12 mouse cellular contexts compared by ENCODE assay signal in the genomic region with DNA sequence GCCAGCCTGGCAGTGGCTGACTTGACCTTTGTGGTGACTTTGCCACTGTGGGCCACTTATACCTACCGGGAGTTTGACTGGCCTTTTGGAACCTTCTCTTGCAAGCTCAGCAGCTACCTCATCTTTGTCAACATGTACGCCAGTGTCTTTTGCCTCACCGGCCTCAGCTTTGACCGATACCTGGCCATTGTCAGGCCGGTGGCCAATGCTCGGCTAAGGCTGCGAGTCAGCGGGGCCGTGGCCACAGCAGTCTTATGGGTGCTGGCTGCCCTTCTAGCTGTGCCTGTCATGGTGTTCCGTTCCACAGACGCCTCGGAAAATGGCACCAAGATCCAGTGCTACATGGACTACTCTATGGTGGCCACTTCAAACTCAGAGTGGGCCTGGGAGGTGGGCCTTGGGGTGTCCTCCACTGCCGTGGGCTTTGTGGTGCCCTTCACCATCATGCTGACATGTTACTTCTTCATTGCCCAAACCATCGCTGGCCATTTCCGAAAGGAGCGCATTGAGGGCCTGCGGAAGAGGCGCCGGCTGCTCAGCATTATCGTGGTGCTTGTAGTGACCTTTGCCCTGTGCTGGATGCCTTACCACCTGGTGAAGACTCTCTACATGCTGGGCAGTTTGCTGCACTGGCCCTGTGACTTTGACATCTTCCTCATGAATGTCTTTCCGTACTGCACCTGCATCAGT. TPM values are rescaled to one million over a fixed set of nuclear protein-coding genes. Genes with fewer than 3 reads are reported as not detected.
DNase-seq lines count a peak whose midpoint lies in the region; ATAC-seq and TF ChIP-seq lines count a peak whose summit lies in the region.
"Had no signal": no experiment of that assay in that cellular context is flagged by ENCODE, and none has a peak within 500 bp of the region (broad histone marks: within the 10 kb centered on the region; RNA-seq: fewer than 3 reads in every experiment).

No protein-coding gene starts in this region.

- no peak overlapping the region for H3K4me2 ChIP-seq in heart, embryonic 16.5 days (ENCODE audit: low read depth, low read length)
- H3K4me2 ChIP-seq in midbrain, embryonic 12.5 days (replicated peaks) = no peak overlapping the region
- no peak overlapping the region for H3K4me2 ChIP-seq in midbrain, embryonic 14.5 days (ENCODE audit: low read length)
- H3K4me2 ChIP-seq in limb, embryonic 14.5 days (replicated peaks; ENCODE audit: low read depth, low read length, severe bottlenecking) = no peak overlapping the region
- H3K4me2 ChIP-seq: heart, embryonic 12.5 days had no signal

- H3K9ac ChIP-seq in heart, embryonic 16.5 days (ENCODE audit: low read length) = peak overlapping the region; percentile 0
- no peak overlapping the region for H3K9ac ChIP-seq in midbrain, embryonic 12.5 days (replicated peaks)
- no peak overlapping the region for H3K9ac ChIP-seq in midbrain, embryonic 14.5 days (replicated peaks; ENCODE audit: low read length)
- no peak overlapping the region for H3K9ac ChIP-seq in limb, embryonic 14.5 days (ENCODE audit: low read depth, low read length, severe bottlenecking)
- H3K9ac ChIP-seq: heart, embryonic 12.5 days had no signal

- no peak for TF ChIP-seq POLR2A in limb, embryonic 14.5 days (IDR thresholded peaks at IDR 0.05; ENCODE audit: borderline replicate concordance, extremely low read depth, insufficient read depth, insufficient read length)

- H3K4me1 ChIP-seq in heart, embryonic 16.5 days (ENCODE audit: control insufficient read depth, insufficient read depth, low read length) = peaks cover 7% of the 10 kb centered on the region
- no peaks in the 10 kb centered on the region for H3K4me1 ChIP-seq in midbrain, embryonic 12.5 days
- H3K4me1 ChIP-seq in midbrain, embryonic 14.5 days (ENCODE audit: control insufficient read depth, insufficient read depth, low read length) = no peaks in the 10 kb centered on the region
- H3K4me1 ChIP-seq in limb, embryonic 14.5 days (ENCODE audit: control insufficient read depth, insufficient read depth, low read length) = no peaks in the 10 kb centered on the region

- H3K9me3 ChIP-seq in heart, embryonic 16.5 days (replicated peaks; ENCODE audit: control insufficient read depth, low read length) = no peaks in the 10 kb centered on the region
- H3K9me3 ChIP-seq in midbrain, embryonic 12.5 days = no peaks in the 10 kb centered on the region
- no peaks in the 10 kb centered on the region for H3K9me3 ChIP-seq in midbrain, embryonic 14.5 days (ENCODE audit: control insufficient read depth, low read length)
- no peaks in the 10 kb centered on the region for H3K9me3 ChIP-seq in limb, embryonic 14.5 days (ENCODE audit: control insufficient read depth, low read length)
- H3K9me3 ChIP-seq: heart, embryonic 12.5 days had no signal

- H3K27me3 ChIP-seq in heart, embryonic 16.5 days (ENCODE audit: control insufficient read depth, insufficient read depth, low read length) = no peaks in the 10 kb centered on the region
- peaks cover 5% of the 10 kb centered on the region; the same call in 1 of the 2 replicates for H3K27me3 ChIP-seq in midbrain, embryonic 12.5 days
- no peaks in the 10 kb centered on the region for H3K27me3 ChIP-seq in midbrain, embryonic 14.5 days (ENCODE audit: control insufficient read depth, insufficient read depth, low read length)
- H3K27me3 ChIP-seq in limb, embryonic 14.5 days (ENCODE audit: control insufficient read depth, insufficient read depth, low read length) = no peaks in the 10 kb centered on the region

- 60% methylated on average over 21 of the region's 21 CpGs for WGBS in heart, embryonic 16.5 days
- WGBS in midbrain, embryonic 12.5 days = 85% methylated on average over 21 of the region's 21 CpGs
- 89% methylated on average over 21 of the region's 21 CpGs for WGBS in midbrain, embryonic 14.5 days
- WGBS in limb, embryonic 14.5 days = 79% methylated on average over 21 of the region's 21 CpGs

- peak overlapping the region; percentile 50; the same call in 1 of the 2 replicates for H3K27ac ChIP-seq in heart, embryonic 16.5 days (ENCODE audit: low read length)
- H3K27ac ChIP-seq in midbrain, embryonic 12.5 days (replicated peaks) = no peak overlapping the region
- H3K27ac ChIP-seq in midbrain, embryonic 14.5 days (replicated peaks; ENCODE audit: low read depth, low read length) = no peak overlapping the region
- no peak overlapping the region for H3K27ac ChIP-seq in limb, embryonic 14.5 days (replicated peaks; ENCODE audit: low read depth, low read length)
- no peak overlapping the region for H3K27ac ChIP-seq in layer of hippocampus, adult 2 months

- ATAC-seq in heart, embryonic 16.5 days (replicated peaks; ENCODE audit: extremely low read depth, insufficient read depth, low FRiP score) = no peak
- ATAC-seq in midbrain, embryonic 12.5 days (ENCODE audit: low FRiP score, low read depth) = no peak
- ATAC-seq in midbrain, embryonic 14.5 days (ENCODE audit: low FRiP score, low TSS enrichment) = no peak
- no peak for ATAC-seq in limb, embryonic 14.5 days (ENCODE audit: low FRiP score, low read depth)
- no peak for ATAC-seq in erythroblast, adult 5-6 weeks (replicated peaks; ENCODE audit: low FRiP score, poor library complexity, severe bottlenecking)

- TF ChIP-seq CTCF in layer of hippocampus, adult 2 months (conservative IDR thresholded peaks at IDR 0.05) = no peak

- no peak for DNase-seq in heart, postnatal 14 days
- DNase-seq in midbrain, embryonic 14.5 days = no peak
- DNase-seq in limb, embryonic 14.5 days (ENCODE audit: low spot score) = no peak
- no peak for DNase-seq in layer of hippocampus, adult 2 months (ENCODE audit: low spot score in 2 of 2)
- no peak for DNase-seq in thymus, postnatal 14 days
- DNase-seq: cerebellum, adult 11 months; layer of hippocampus, postnatal 36 days had no signal

- intact Hi-C loops in heart, postnatal 14 days (cut with DNase I) = loop anchor here (5.0 kb wide), 1 partner anchor 35 kb away; no protein-coding TSS in a partner anchor

- H3K36me3 ChIP-seq in heart, embryonic 16.5 days (ENCODE audit: control insufficient read depth, insufficient read depth) = no peaks in the 10 kb centered on the region
- no peaks in the 10 kb centered on the region for H3K36me3 ChIP-seq in midbrain, embryonic 12.5 days
- no peaks in the 10 kb centered on the region for H3K36me3 ChIP-seq in midbrain, embryonic 14.5 days (ENCODE audit: control insufficient read depth, insufficient read depth, low read length)
- H3K36me3 ChIP-seq in limb, embryonic 14.5 days (ENCODE audit: control insufficient read depth, insufficient read depth, low read length) = no peaks in the 10 kb centered on the region
- H3K36me3 ChIP-seq: heart, embryonic 12.5 days had no signal

- H3K4me3 ChIP-seq in heart, embryonic 16.5 days (ENCODE audit: low read length) = peak overlapping the region; percentile 42
- 0 out of 2 replicates have a peak overlapping the region, but pooled peaks have one; percentile 5 for H3K4me3 ChIP-seq in midbrain, embryonic 12.5 days
- H3K4me3 ChIP-seq in midbrain, embryonic 14.5 days (replicated peaks; ENCODE audit: low read depth, low read length) = no peak overlapping the region
- peak overlapping the region; percentile 8; the same call in 1 of the 2 replicates for H3K4me3 ChIP-seq in limb, embryonic 14.5 days (replicated peaks; ENCODE audit: low read length)
- no peak overlapping the region for H3K4me3 ChIP-seq in layer of hippocampus, adult 2 months
- H3K4me3 ChIP-seq: heart, embryonic 12.5 days had no signal

RNA-seq across cellular contexts. Expression of a gene that starts 1.0 kb away (rescaled TPM):
- polyA plus RNA-seq in heart, embryonic 16.5 days (2015; fragmentation: Nextera tagmentation; extraction: Ambion mirVana) = 42.9 and 53.3 TPM in 2 replicates
- 100 to 1,000 TPM in 1 of 2 experiments, 10 to 100 TPM in 1; 93.4 to 104 TPM for total RNA-seq in heart, postnatal 14 days (2021)
- 32.9 and 33.8 TPM in 2 replicates for polyA plus RNA-seq in midbrain, embryonic 12.5 days (2016; fragmentation: Nextera tagmentation; extraction: Ambion mirVana)
- polyA plus RNA-seq in midbrain, embryonic 14.5 days (2014; fragmentation: Nextera tagmentation; extraction: Ambion mirVana) = 10.7 and 27.7 TPM in 2 replicates
- 37.0 and 38.2 TPM in 2 replicates for polyA plus RNA-seq in limb, embryonic 14.5 days (2012; rRNA removed)
- 47.3 and 47.9 TPM in 2 replicates for polyA plus RNA-seq in limb, embryonic 14.5 days (2014; fragmentation: Nextera tagmentation; extraction: Ambion mirVana)
- total RNA-seq in erythroblast, adult 5-6 weeks (2015; ENCODE audit: low replicate concordance) = 0.63 TPM in 1 of 2 replicates, not detected in the other
- 0.34 and 0.70 TPM in 2 replicates for total RNA-seq in erythroblast, adult 5-6 weeks (2017; ENCODE audit: low replicate concordance)
- total RNA-seq in layer of hippocampus, adult 2 months (2021) = 1 to 10 TPM in 1 of 2 experiments, under 1 TPM in 1; 0.42 to 1.0 TPM
- total RNA-seq: CH12.LX had no signal

Comparison
In these comparisons a context has a peak if more than half of its experiments do, and no peak if none do; other contexts are left out.
1. H3K4me3 ChIP-seq: peak in heart, embryonic 16.5 days (single experiment), midbrain, embryonic 12.5 days (single experiment) and limb, embryonic 14.5 days (single experiment); none in midbrain, embryonic 14.5 days (single experiment) and layer of hippocampus, adult 2 months (single experiment).